Mouse (Mus musculus) heart, postnatal 4 days (tissue): Measurements from ENCODE around the gene Mta2. TPM values are rescaled to one million over a fixed set of nuclear protein-coding genes. Genes with fewer than 3 reads are reported as not detected.

Experiments
- DNase-seq: peaks from one replicate; pipeline ENCODE4 v3.0.0; 2021
- total RNA-seq, 2 experiments: library from RNA; stranded (reverse); gene quantifications; 2 replicates each; pipeline ENCODE4 v1.2.3; 2021

The Mta2 gene
- total RNA-seq, 2 experiments from 2014 or later = 62.5 to 63.8 TPM

- peak; percentile 95 for DNase-seq
Measured at GRCm38 (mm10) chr19:8992769-8993624, 51.3 kb downstream of the Mta2 start.

- no peak for DNase-seq
Measured at GRCm38 (mm10) chr19:8993625-8993912, 51.9 kb downstream of the Mta2 start.

GRCm38 (mm10) chr19:8994813-8995607 is 53.3 kb downstream of the Mta2 start:
- no peak for DNase-seq

- no peak for DNase-seq
Measured at GRCm38 (mm10) chr19:8996601-8997000, 54.9 kb downstream of the Mta2 start.

- peak; percentile 89 for DNase-seq
Measured at GRCm38 (mm10) chr19:8997546-8997945, 55.9 kb downstream of the Mta2 start.

GRCm38 (mm10) chr19:8998546-8998945 is 56.9 kb downstream of the Mta2 start:
- DNase-seq = no peak

- no peak for DNase-seq
Measured at GRCm38 (mm10) chr19:8999223-8999622, 57.5 kb downstream of the Mta2 start.

Other genes starting within 250 kb of the Mta2 start
- 10 to 100 TPM; 62.4 to 66.3 TPM for gene Slc3a2, start 218.5 kb upstream of the Mta2 start, total RNA-seq
- gene Wdr74, start 206.0 kb upstream of the Mta2 start, total RNA-seq = 10 to 100 TPM; 30.3 to 31.1 TPM
- gene 1700092M07Rik, start 201.2 kb upstream of the Mta2 start, total RNA-seq = not detected
- 10 to 100 TPM; 43.4 to 48.5 TPM for gene Stx5a, start 200.5 kb upstream of the Mta2 start, total RNA-seq
- 10 to 100 TPM; 82.1 to 86.1 TPM for gene Nxf1, start 184.8 kb upstream of the Mta2 start, total RNA-seq
- 100 to 1,000 TPM; 121 to 133 TPM for gene Tmem223, start 170.9 kb upstream of the Mta2 start, total RNA-seq
- 10 to 100 TPM; 16.6 to 17.1 TPM for gene Tmem179b, start 167.4 kb upstream of the Mta2 start, total RNA-seq
- gene Taf6l, start 155.5 kb upstream of the Mta2 start, total RNA-seq = 10 to 100 TPM; 12.1 to 12.5 TPM
- 10 to 100 TPM; 71.2 to 80.6 TPM for gene Polr2g, start 143.3 kb upstream of the Mta2 start, total RNA-seq
- 1 to 10 TPM; 2.4 to 2.5 TPM for gene Zbtb3, start 139.3 kb upstream of the Mta2 start, total RNA-seq
- 10 to 100 TPM; 20.9 to 22.8 TPM for gene Ttc9c, start 122.5 kb upstream of the Mta2 start, total RNA-seq
- 10 to 100 TPM; 53.5 to 56.0 TPM for gene Hnrnpul2, start 121.9 kb upstream of the Mta2 start, total RNA-seq
- gene AC129217.1, start 112.1 kb upstream of the Mta2 start, total RNA-seq = not detected
- 10 to 100 TPM; 26.2 to 27.5 TPM for gene Bscl2, start 104.4 kb upstream of the Mta2 start, total RNA-seq
- under 1 TPM in 1 of 2 experiments, not detected in 1; 0.16 TPM for gene Gng3, start 102.7 kb upstream of the Mta2 start, total RNA-seq
- gene Lrrn4cl, start 91.1 kb upstream of the Mta2 start, total RNA-seq = 1 to 10 TPM; 2.4 to 2.5 TPM
- 100 to 1,000 TPM; 112 to 125 TPM for gene Ubxn1, start 70.4 kb upstream of the Mta2 start, total RNA-seq
- gene Uqcc3, start 61.0 kb upstream of the Mta2 start, total RNA-seq = 10 to 100 TPM; 39.4 to 41.2 TPM
- gene Lbhd1, start 58.1 kb upstream of the Mta2 start, total RNA-seq = 1 to 10 TPM; 2.1 to 5.6 TPM
- gene Gm49403, start 57.9 kb upstream of the Mta2 start, total RNA-seq = not detected
- gene 1810009A15Rik, start 53.0 kb upstream of the Mta2 start, total RNA-seq = 10 to 100 TPM; 23.7 to 24.9 TPM
- 1 to 10 TPM; 2.3 to 3.6 TPM for gene Gm49416, start 52.9 kb upstream of the Mta2 start, total RNA-seq
- 10 to 100 TPM; 16.3 to 17.1 TPM for gene Ints5, start 48.9 kb upstream of the Mta2 start, total RNA-seq
- 10 to 100 TPM; 80.9 to 83.7 TPM for gene Ganab, start 43.8 kb upstream of the Mta2 start, total RNA-seq
- gene B3gat3, start 21.5 kb upstream of the Mta2 start, total RNA-seq = 10 to 100 TPM; 36.0 to 38.0 TPM
- gene Rom1, start 12.5 kb upstream of the Mta2 start, total RNA-seq = 1 to 10 TPM; 3.1 to 3.2 TPM
- gene Eml3, start 12.3 kb upstream of the Mta2 start, total RNA-seq = 10 to 100 TPM; 15.4 to 16.6 TPM
- gene Tut1, start 12.0 kb downstream of the Mta2 start, total RNA-seq = 1 to 10 TPM; 8.3 to 9.6 TPM
- 100 to 1,000 TPM; 357 to 371 TPM for gene Eef1g, start 25.2 kb downstream of the Mta2 start, total RNA-seq
- gene Ahnak, start 47.4 kb downstream of the Mta2 start, total RNA-seq = 100 to 1,000 TPM; 303 to 328 TPM
- gene Scgb1a1, start 146.1 kb downstream of the Mta2 start, total RNA-seq = not detected
- gene Asrgl1, start 193.8 kb downstream of the Mta2 start, total RNA-seq = 10 to 100 TPM; 13.2 to 16.4 TPM